Mouse (Mus musculus): ENCODE results near the gene Fcgr4. TPM values are rescaled to one million over a fixed set of nuclear protein-coding genes. Genes with fewer than 3 reads are reported as not detected.

Fcgr4 gene
- total RNA-seq, 2 experiments from 2014 or later: 0.36 TPM; not detected in 1

GRCm38 (mm10) chr1:170985861-170986260 is 32.9 kb upstream of the Fcgr4 start:
- DNase-seq (ENCODE audit: extremely low spot score in 1 of 2, low spot score in 2 of 2): no peak
- Histone ChIP-seq H3K4me3 (no peak overlapping the region), H3K27ac (no peak overlapping the region)
- no peak for TF ChIP-seq CTCF (IDR thresholded peaks at IDR 0.05)
- intact Hi-C loops (cut with DNase I): no loop called here

GRCm38 (mm10) chr1:170989656-170990055 is 29.1 kb upstream of the Fcgr4 start:
- no peak for TF ChIP-seq CTCF (IDR thresholded peaks at IDR 0.05)
- H3K27ac ChIP-seq: no peak overlapping the region
- DNase-seq (ENCODE audit: extremely low spot score in 1 of 2, low spot score in 2 of 2): no peak
- intact Hi-C loops (cut with DNase I): no loop called here
- no peak overlapping the region for H3K4me3 ChIP-seq

GRCm38 (mm10) chr1:170992550-170992949 is 26.2 kb upstream of the Fcgr4 start:
- intact Hi-C loops (cut with DNase I): loop anchor here (1.0 kb wide), 1 partner anchor 91 kb away; no protein-coding TSS in a partner anchor
- H3K4me3 ChIP-seq: no peak overlapping the region
- TF ChIP-seq CTCF (IDR thresholded peaks at IDR 0.05): peak; percentile 67
- H3K27ac ChIP-seq: no peak overlapping the region
- peak; percentile 25 to 32 for DNase-seq (ENCODE audit: extremely low spot score in 1 of 2, low spot score in 2 of 2)

GRCm38 (mm10) chr1:170996034-170996433 is 22.7 kb upstream of the Fcgr4 start:
- Histone ChIP-seq H3K27ac (no peak overlapping the region), H3K4me3 (no peak overlapping the region)
- TF ChIP-seq CTCF (IDR thresholded peaks at IDR 0.05): no peak
- intact Hi-C loops (cut with DNase I): loop anchor here (1.0 to 2.0 kb wide), 2 partner anchors 37 to 94 kb away; no protein-coding TSS in a partner anchor
- no peak for DNase-seq (ENCODE audit: extremely low spot score in 1 of 2, low spot score in 2 of 2)

- peak; percentile 51 to 71 for DNase-seq (ENCODE audit: extremely low spot score in 1 of 2, low spot score in 2 of 2)
- Histone ChIP-seq H3K4me3 (no peak overlapping the region), H3K27ac (no peak overlapping the region)
- intact Hi-C loops (cut with DNase I): loop anchor here (1.0 to 2.0 kb wide), 2 partner anchors 36 to 94 kb away; no protein-coding TSS in a partner anchor
- peak; percentile 87 for TF ChIP-seq CTCF (IDR thresholded peaks at IDR 0.05)
Measured at GRCm38 (mm10) chr1:170996753-170997152, 22.0 kb upstream of the Fcgr4 start.

GRCm38 (mm10) chr1:170997756-170998655 is 20.7 kb upstream of the Fcgr4 start:
- Histone ChIP-seq H3K27ac (peak overlapping the region; percentile 73), H3K4me3 (peak overlapping the region; percentile 43)
- DNase-seq (ENCODE audit: extremely low spot score in 1 of 2, low spot score in 2 of 2): peak; percentile 49 to 63
- intact Hi-C loops (cut with DNase I): loop anchor here (2.0 kb wide), 1 partner anchor 35 kb away; no protein-coding TSS in a partner anchor
- no peak for TF ChIP-seq CTCF (IDR thresholded peaks at IDR 0.05)

- no peak overlapping the region for H3K4me3 ChIP-seq
- H3K27ac ChIP-seq: no peak overlapping the region
- intact Hi-C loops (cut with DNase I): no loop called here
- DNase-seq (ENCODE audit: extremely low spot score in 1 of 2, low spot score in 2 of 2): no peak
- no peak for TF ChIP-seq CTCF (IDR thresholded peaks at IDR 0.05)
Measured at GRCm38 (mm10) chr1:170999811-171000210, 18.9 kb upstream of the Fcgr4 start.

- Histone ChIP-seq H3K27ac (no peak overlapping the region), H3K4me3 (no peak overlapping the region)
- no peak for TF ChIP-seq CTCF (IDR thresholded peaks at IDR 0.05)
- no peak for DNase-seq (ENCODE audit: extremely low spot score in 1 of 2, low spot score in 2 of 2)
- intact Hi-C loops (cut with DNase I): no loop called here
Measured at GRCm38 (mm10) chr1:171005081-171005480, 13.6 kb upstream of the Fcgr4 start.

- Histone ChIP-seq H3K27ac (no peak overlapping the region), H3K4me3 (no peak overlapping the region)
- no peak for DNase-seq (ENCODE audit: extremely low spot score in 1 of 2, low spot score in 2 of 2)
- TF ChIP-seq CTCF (IDR thresholded peaks at IDR 0.05): no peak
- intact Hi-C loops (cut with DNase I): no loop called here
Measured at GRCm38 (mm10) chr1:171005586-171005985, 13.1 kb upstream of the Fcgr4 start.

GRCm38 (mm10) chr1:171006335-171006734 is 12.4 kb upstream of the Fcgr4 start:
- TF ChIP-seq CTCF (IDR thresholded peaks at IDR 0.05): no peak

GRCm38 (mm10) chr1:171006905-171007304 is 11.8 kb upstream of the Fcgr4 start:
- no peak overlapping the region for H3K4me3 ChIP-seq
- TF ChIP-seq CTCF (IDR thresholded peaks at IDR 0.05): peak; percentile 14
- H3K27ac ChIP-seq: no peak overlapping the region
- DNase-seq (ENCODE audit: extremely low spot score in 1 of 2, low spot score in 2 of 2): no peak
- intact Hi-C loops (cut with DNase I): no loop called here

More at GRCm38 (mm10) chr1:171006335-171006734, 12.4 kb upstream of the Fcgr4 start:
- DNase-seq (ENCODE audit: extremely low spot score in 1 of 2, low spot score in 2 of 2): no peak
- intact Hi-C loops (cut with DNase I): no loop called here
- Histone ChIP-seq H3K4me3 (no peak overlapping the region), H3K27ac (no peak overlapping the region)

GRCm38 (mm10) chr1:171011733-171012132 is 7.0 kb upstream of the Fcgr4 start:
- no peak for DNase-seq (ENCODE audit: extremely low spot score in 1 of 2, low spot score in 2 of 2)
- intact Hi-C loops (cut with DNase I): no loop called here
- Histone ChIP-seq H3K4me3 (no peak overlapping the region), H3K27ac (no peak overlapping the region)
- TF ChIP-seq CTCF (IDR thresholded peaks at IDR 0.05): no peak

All from left cerebral cortex, adult 2 months (tissue).